Mouse (Mus musculus) bone marrow macrophage, adult 2 months (primary cell): ENCODE data around the gene Plekhh1. TPM values are rescaled to one million over a fixed set of nuclear protein-coding genes. Genes with fewer than 3 reads are reported as not detected.

ENCODE experiments used
- H3K27ac ChIP-seq: 2 replicates; pipeline ENCODE4 v1.5.1; 2012; ENCODE audit warnings: low read depth, low read length; ENCODE audit not compliant: insufficient read depth
- H3K4me1 ChIP-seq: 2 replicates; pipeline ENCODE4 v1.6.1; 2012; ENCODE audit warnings: low read length; ENCODE audit not compliant: control insufficient read depth, insufficient read depth
- H3K4me3 ChIP-seq: 2 replicates; pipeline ENCODE4 v1.5.1; 2012; ENCODE audit warnings: mild to moderate bottlenecking, low read length, moderate library complexity; ENCODE audit not compliant: insufficient read depth
- CTCF ChIP-seq: IDR thresholded peaks from 2 replicates; pipeline ENCODE4 v1.5.1; 2012; ENCODE audit warnings: low read depth, mild to moderate bottlenecking, low read length, moderate library complexity
- POLR2A ChIP-seq: IDR thresholded peaks from 2 replicates; pipeline ENCODE4 v1.6.1; 2012; ENCODE audit warnings: mild to moderate bottlenecking, low read depth, low read length, borderline replicate concordance
- polyA plus RNA-seq: library from polyadenylated mRNA; stranded (reverse); fragments of >200 nt; gene quantifications from 2 replicates; pipeline ENCODE4 v1.2.4, GENCODE M21; 2012; ENCODE audit not compliant: missing spikeins, insufficient read depth, insufficient read length

The Plekhh1 gene
- polyA plus RNA-seq, 1 experiment: 0.17 TPM

DNA sequence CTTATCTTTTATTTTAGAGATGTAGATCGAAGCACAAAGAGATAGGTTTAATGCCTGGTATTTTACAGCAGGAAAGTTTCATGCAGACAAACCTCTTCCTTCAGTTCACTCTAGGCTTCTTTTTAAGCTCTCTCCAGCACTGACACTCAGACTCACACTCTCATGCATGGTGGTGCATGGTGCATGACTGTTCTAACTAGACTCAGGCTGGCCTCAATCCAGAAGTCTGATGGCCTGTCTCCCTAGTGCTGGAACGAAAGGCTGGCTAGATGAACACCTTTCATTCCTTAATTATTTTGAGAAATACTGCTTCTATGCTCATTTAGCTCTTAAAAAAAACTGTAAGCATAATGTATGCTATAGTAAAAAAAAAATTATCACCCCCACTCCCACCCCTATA, 23.1 kb downstream of the Plekhh1 start:
- no peak overlapping the region for H3K4me3 ChIP-seq
- TF ChIP-seq CTCF (no peak), POLR2A (no peak)
- H3K27ac ChIP-seq: no peak overlapping the region
- peaks cover 15% of the 10 kb centered on the region for H3K4me1 ChIP-seq

DNA sequence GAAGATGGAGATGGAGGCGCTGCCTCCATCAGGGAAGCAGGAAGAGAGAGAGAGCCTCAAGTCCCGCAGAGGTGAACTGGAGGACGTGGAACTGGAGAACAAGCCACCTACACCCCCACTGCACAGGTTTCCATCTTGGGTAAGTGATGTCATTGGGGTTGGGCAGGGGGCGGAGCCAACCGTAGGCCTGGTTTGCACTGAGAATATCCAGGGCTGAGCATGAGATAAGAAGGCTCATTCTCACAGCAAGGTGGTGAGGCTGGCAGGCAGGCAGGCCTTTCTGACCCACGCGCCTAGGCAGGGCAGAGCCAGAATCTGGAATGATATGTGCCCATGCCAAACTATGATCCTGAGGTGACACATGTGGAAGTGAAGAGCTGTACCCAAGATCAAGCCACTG, 26.3 kb downstream of the Plekhh1 start:
- no peak overlapping the region for H3K4me3 ChIP-seq
- peaks cover 13% of the 10 kb centered on the region for H3K4me1 ChIP-seq
- TF ChIP-seq CTCF: no peak
- TF ChIP-seq POLR2A: no peak
- no peak overlapping the region for H3K27ac ChIP-seq

GRCm38 (mm10) chr12:79059573-79059972, 30.6 kb downstream of the Plekhh1 start:
- TF ChIP-seq CTCF (no peak), POLR2A (no peak)
- Histone ChIP-seq H3K4me1 (peaks cover 10% of the 10 kb centered on the region), H3K4me3 (no peak overlapping the region), H3K27ac (no peak overlapping the region)

DNA sequence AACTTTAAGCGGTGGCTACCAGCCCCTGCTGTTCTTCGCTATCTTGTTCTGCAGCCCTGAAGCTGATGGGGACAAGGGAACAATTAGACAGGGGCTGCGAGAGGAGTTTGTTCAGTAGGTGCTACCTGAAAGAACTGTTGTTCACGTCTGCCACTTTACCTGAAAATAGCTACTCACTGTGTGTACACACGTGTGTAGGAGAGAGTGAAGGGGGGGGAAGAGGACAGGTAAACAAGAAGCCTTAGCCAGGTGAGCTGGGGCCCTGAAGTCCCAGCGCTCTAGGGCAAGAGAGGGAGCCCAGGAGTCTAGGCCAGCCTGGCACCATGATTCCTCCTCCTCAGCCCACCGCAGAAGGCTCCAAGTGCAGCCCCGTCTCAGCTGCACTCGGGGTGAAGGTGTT, 31.2 kb downstream of the Plekhh1 start:
- Histone ChIP-seq H3K27ac (no peak overlapping the region), H3K4me1 (peaks cover 10% of the 10 kb centered on the region), H3K4me3 (no peak overlapping the region)
- no peak for TF ChIP-seq CTCF
- no peak for TF ChIP-seq POLR2A

DNA sequence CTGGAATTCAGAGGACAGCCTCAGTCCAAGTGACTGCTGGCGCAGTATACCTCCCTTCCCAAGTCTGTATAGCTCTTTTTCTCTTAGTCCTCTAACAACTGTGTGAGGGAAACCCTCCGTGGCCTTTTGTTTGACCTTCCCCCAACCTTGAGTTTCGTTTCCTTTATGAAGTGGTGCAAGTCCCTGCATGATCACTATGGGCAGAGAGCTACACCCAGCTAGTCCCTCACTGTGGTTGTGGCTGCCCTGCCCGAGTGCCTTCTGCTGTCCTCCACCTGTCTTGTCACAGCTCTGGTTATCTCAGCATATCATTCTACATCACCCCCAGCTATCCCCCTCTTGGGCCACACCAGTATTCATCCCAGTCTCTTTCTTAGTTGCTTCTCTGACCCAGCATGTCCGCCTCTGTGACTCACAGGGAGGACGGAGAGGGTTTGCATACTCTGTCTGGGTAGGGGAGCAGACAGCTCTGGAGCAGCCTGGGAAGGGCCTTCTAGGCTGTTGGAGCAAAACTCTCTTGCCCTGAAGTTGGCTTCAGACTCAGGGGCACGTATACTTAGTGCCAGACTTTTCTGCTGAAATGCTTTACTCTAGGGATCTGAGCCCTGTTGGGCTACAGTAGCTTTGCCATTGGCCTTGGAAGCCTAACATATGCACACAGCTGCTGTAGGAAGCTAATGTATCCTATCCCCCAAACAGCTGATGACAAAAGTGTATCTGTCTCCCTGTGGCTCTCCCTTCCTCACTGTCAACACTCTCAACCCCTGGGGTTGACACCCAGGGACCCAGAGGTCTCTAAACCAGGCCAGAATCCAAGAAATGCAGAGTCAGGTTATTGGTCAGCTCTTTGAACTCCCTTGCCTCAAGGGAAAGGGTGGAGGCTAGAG, 32.0 kb downstream of the Plekhh1 start:
- Histone ChIP-seq H3K27ac (no peak overlapping the region), H3K4me1 (peaks cover 10% of the 10 kb centered on the region), H3K4me3 (no peak overlapping the region)
- TF ChIP-seq POLR2A (no peak), CTCF (no peak)

GRCm38 (mm10) chr12:79064451-79064850, 35.5 kb downstream of the Plekhh1 start:
- Histone ChIP-seq H3K4me1 (peaks cover 10% of the 10 kb centered on the region), H3K4me3 (no peak overlapping the region), H3K27ac (no peak overlapping the region)
- TF ChIP-seq CTCF (no peak), POLR2A (no peak)

DNA sequence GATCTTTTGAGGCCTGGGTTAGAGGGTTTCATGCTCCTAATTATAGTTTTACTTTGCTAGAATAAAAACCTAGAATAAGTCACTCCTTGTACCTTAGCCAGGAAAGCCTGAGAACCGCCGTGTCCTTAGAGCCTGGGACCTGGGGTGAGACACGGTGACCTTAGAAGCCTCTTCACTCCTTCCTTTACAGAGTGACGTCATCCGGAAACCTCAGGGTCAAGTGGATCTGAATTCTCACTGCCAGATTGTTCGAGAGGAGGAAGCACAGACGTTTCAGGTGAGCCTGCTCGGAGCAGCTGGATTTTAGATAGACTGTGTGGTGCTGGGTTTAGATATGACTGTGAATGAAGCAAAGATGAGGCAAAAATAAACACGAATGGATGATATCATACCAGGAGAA, 37.5 kb downstream of the Plekhh1 start:
- peaks cover 2% of the 10 kb centered on the region; the same call in 1 of the 2 replicates for H3K4me1 ChIP-seq
- TF ChIP-seq CTCF: no peak
- no peak for TF ChIP-seq POLR2A
- no peak overlapping the region for H3K27ac ChIP-seq
- no peak overlapping the region for H3K4me3 ChIP-seq

DNA sequence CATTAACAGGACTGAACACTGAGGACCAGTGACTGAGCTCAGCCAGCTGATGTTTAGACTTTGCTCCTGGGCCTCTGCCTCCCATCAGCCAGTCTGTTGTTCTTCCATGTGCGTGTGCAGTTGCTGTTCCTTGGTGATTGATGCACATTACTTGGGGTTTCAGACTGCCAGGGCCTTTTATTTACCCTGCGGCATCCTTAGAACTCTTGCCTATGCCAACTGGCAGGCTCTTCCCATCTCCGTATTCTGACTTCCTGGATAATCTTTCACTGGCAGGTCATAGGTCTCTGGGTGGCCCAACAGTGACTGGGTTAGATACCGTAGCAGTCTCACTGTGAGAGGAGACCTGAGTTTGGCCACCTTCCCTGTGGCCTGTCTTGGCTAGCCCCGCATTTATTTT, 38.6 kb downstream of the Plekhh1 start:
- no peak overlapping the region for H3K27ac ChIP-seq
- H3K4me1 ChIP-seq: peaks cover 6% of the 10 kb centered on the region; the same call in 1 of the 2 replicates
- no peak overlapping the region for H3K4me3 ChIP-seq
- TF ChIP-seq POLR2A: no peak
- TF ChIP-seq CTCF: no peak

DNA sequence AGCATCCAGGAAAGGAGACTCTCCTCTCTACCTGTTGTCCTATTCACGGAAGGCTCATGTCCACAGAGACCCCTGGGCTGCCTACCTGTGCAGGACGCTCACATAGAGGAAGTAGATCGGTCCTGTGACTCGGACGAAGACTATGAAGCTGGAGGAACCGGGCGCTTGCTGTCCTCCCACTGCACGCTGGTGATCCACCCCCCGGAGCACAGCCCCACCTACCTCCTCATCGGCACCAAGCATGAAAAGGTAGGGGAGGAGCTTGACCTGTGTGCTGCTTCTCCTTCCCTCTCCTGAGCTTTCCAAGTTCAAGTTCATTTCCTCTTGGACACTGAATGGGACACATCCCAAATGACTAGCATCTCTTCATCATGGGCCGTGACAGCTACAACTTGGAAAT, 39.3 kb downstream of the Plekhh1 start:
- TF ChIP-seq CTCF: no peak
- no peak for TF ChIP-seq POLR2A
- no peak overlapping the region for H3K27ac ChIP-seq
- peaks cover 9% of the 10 kb centered on the region for H3K4me1 ChIP-seq
- H3K4me3 ChIP-seq: no peak overlapping the region

DNA sequence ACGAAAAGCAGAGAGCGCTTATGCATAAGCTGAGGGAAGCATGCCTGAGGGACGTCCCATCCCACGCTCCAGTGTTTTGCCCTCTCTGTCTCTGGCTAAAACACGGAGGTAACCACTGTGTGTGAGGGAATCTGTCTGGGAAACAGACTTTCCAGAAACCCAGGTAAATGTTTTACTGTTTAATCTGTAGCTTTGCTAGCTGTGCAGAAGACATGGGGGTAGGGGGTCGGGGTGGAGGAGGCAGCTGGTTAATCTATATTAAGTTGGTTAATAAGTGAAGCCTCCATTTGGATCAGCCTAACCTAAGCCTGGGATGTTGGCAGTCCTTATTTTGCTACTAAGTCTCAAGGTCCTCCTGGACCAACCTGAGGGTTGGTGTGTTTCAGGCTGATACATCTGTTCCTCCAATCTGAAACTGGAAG, 40.2 kb downstream of the Plekhh1 start:
- Histone ChIP-seq H3K27ac (no peak overlapping the region), H3K4me1 (peaks cover 9% of the 10 kb centered on the region), H3K4me3 (no peak overlapping the region)
- no peak for TF ChIP-seq CTCF

DNA sequence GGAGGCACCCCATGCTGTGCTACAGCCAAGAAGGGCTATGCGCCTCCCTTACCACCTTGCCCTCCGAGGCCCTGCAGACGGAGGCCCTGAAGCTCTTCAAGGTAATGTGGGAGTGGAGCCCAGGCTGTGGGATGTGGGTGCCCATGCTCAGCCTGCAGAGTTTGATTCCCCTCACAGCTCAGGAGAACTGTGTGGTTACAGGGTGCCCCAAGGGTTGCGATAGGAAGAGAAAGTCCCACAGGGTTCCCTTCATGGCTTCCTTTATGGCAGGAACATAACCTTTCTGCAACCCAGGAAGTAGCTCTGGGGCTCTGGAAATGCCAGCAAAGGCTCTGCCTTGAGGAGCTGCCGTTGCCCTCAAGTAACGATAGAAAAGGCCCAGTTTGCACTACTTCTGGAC, 41.0 kb downstream of the Plekhh1 start:
- Histone ChIP-seq H3K27ac (no peak overlapping the region), H3K4me3 (no peak overlapping the region), H3K4me1 (peaks cover 9% of the 10 kb centered on the region)
- TF ChIP-seq CTCF: no peak
- TF ChIP-seq POLR2A: no peak
